Mouse (Mus musculus) hindbrain, embryonic 12.5 days (tissue): ENCODE measurements around the gene Zfp788. TPM values are rescaled to one million over a fixed set of nuclear protein-coding genes. Genes with fewer than 3 reads are reported as not detected.
"Not testable (repeated sequence)": the region's sequence is repeated elsewhere in the genome, so short reads cannot be mapped to it uniquely, and the experiment has no call there.

Source experiments
- ATAC-seq: fragments of 200-750 bp; cut with Nextera tagmentation; 2 replicates; pipeline ENCODE4 v1.8.0; 2017; ENCODE audit warnings: moderate TSS enrichment; ENCODE audit not compliant: low FRiP score
- H3K27ac ChIP-seq: fragments of 300-500 bp; sonication (generic); 2 replicates; pipeline ENCODE4 v1.5.1; 2016; ENCODE audit warnings: mild to moderate bottlenecking
- H3K27me3 ChIP-seq: fragments of 300-500 bp; sonication (generic); 2 replicates; pipeline ENCODE4 v1.6.1; 2016; ENCODE audit warnings: mild to moderate bottlenecking
- H3K36me3 ChIP-seq: fragments of 300-500 bp; sonication (generic); 2 replicates; pipeline ENCODE4 v1.6.1; 2016; ENCODE audit warnings: mild to moderate bottlenecking
- H3K4me1 ChIP-seq: fragments of 300-500 bp; sonication (generic); 2 replicates; pipeline ENCODE4 v1.6.1; 2016
- H3K4me2 ChIP-seq: fragments of 300-500 bp; sonication (generic); replicated peaks from 2 replicates; pipeline ENCODE4 v1.6.1; 2016; ENCODE audit warnings: mild to moderate bottlenecking
- H3K4me3 ChIP-seq: fragments of 300-500 bp; sonication (generic); 2 replicates; pipeline ENCODE4 v1.5.1; 2016; ENCODE audit warnings: mild to moderate bottlenecking
- H3K9ac ChIP-seq: fragments of 300-500 bp; sonication (generic); 2 replicates; pipeline ENCODE4 v1.6.1; 2016; ENCODE audit warnings: mild to moderate bottlenecking, moderate library complexity
- H3K9me3 ChIP-seq: fragments of 300-500 bp; sonication (generic); replicated peaks from 2 replicates; pipeline ENCODE4 v1.6.1; 2016; ENCODE audit warnings: mild to moderate bottlenecking
- WGBS: fragments of 180-500 bp; shearing (Covaris S2); methylation state at CpG from one replicate; pipeline ENCODE4 v1.1.7; 2016; 5-methylcytosine and 5-hydroxymethylcytosine counted together
- polyA plus RNA-seq: library from polyadenylated mRNA; unstranded; fragments of >200 nt; fragmentation: Nextera tagmentation; extraction: Ambion mirVana; gene quantifications from 2 replicates; pipeline ENCODE4 v1.2.1, GENCODE M21; 2016

The Zfp788 gene
- polyA plus RNA-seq, result 18.4 and 20.2 TPM in 2 replicates

GRCm38 (mm10) chr7:41632409-41633220 lies at the start of gene Zfp788:
Gene Zfp788, plus strand, starts transcription at chr7:41633203.
- Histone ChIP-seq H3K36me3 (peaks cover 30% of the 10 kb centered on the region), H3K9ac (peak within 1 kb of the TSS; percentile 72), H3K4me1 (peaks cover 6% of the 10 kb centered on the region), H3K4me3 (peak within 1 kb of the TSS; percentile 52), H3K4me2 (peak within 1 kb of the TSS; percentile 63), H3K27ac (peak within 1 kb of the TSS; percentile 94), H3K27me3 (no peaks in the 10 kb centered on the region), H3K9me3 (0 out of 2 replicates have a peak, but pooled peaks cover 11% of the 10 kb centered on the region)
- ATAC-seq, result peak; percentile 97
- WGBS, result under 1% methylated on average over 27 of the region's 27 CpGs

- not testable (repeated sequence) for H3K9me3 ChIP-seq, H3K27ac ChIP-seq, ATAC-seq, H3K4me1 ChIP-seq, H3K4me2 ChIP-seq, H3K9ac ChIP-seq, H3K4me3 ChIP-seq, H3K27me3 ChIP-seq, H3K36me3 ChIP-seq
Measured at GRCm38 (mm10) chr7:41587831-41588230, 45.2 kb upstream of the Zfp788 start.

- no peaks in the 10 kb centered on the region for H3K9me3 ChIP-seq
- peak; percentile 31 for ATAC-seq
Measured at GRCm38 (mm10) chr7:41598615-41599014, 34.4 kb upstream of the Zfp788 start.

DNA sequence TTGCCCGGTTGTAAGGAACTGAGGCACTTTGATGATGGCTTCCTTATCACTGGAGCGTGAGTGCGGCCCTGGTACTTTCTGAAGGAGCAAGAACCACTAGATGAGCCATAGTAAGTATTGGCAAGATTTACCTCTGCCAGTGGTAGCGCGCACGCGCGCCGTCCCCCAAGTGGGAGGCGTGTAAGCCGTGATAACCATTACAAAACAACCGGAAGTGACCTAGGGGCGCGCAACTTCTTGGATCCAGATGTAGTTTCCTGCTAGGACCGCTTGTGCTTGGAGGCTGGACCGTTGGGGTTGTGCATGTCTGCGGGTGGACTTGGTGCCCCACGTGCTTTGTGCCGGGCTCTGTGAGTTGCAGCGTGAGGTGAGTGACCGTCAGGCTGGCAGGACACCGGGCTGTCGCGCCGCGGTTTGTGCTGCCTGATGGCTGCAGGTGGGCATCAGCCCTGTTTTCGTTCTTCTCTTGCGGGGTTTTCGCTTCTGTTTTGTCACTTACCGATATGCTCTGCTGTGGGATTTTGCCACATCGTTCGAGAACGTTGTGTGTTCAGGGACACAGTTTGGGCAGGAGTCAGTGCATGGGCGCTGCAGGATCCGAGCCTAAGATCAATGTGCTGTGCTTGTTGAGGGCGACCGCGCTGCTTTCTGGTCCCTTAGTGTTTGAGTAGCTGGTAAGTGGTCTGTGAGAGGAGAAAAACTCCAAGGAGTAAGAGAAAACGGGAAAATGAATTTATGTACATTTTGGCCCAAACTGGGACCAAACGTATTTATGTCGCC lies 33.8 kb upstream of the Zfp788 start, which contains the start of gene 2610021A01Rik:
Gene 2610021A01Rik, plus strand, starts transcription at position 197 of the 780 bp plus-strand sequence.
- no peak within 1 kb of the TSS for H3K27ac ChIP-seq
- peak within 1 kb of the TSS; percentile 58 for H3K4me3 ChIP-seq
- WGBS, result under 1% methylated on average over 41 of the region's 41 CpGs
- H3K9ac ChIP-seq, result peak within 1 kb of the TSS; percentile 71
- no peaks in the 10 kb centered on the region for H3K27me3 ChIP-seq
- H3K4me1 ChIP-seq, result peaks cover 6% of the 10 kb centered on the region
- peak; percentile 98 for ATAC-seq
- no peaks in the 10 kb centered on the region for H3K9me3 ChIP-seq
- 0 out of 2 replicates have a peak, but pooled peaks cover 2% of the 10 kb centered on the region for H3K36me3 ChIP-seq
- peak within 1 kb of the TSS; percentile 74 for H3K4me2 ChIP-seq

More at GRCm38 (mm10) chr7:41598615-41599014, 34.4 kb upstream of the Zfp788 start:
- no peaks in the 10 kb centered on the region for H3K27me3 ChIP-seq
- no peak overlapping the region for H3K27ac ChIP-seq
- WGBS, result 51% methylated on average over 5 of the region's 5 CpGs
- 0 out of 2 replicates have a peak, but pooled peaks cover 2% of the 10 kb centered on the region for H3K36me3 ChIP-seq
- H3K9ac ChIP-seq, result peak overlapping the region; percentile 54; the same call in 1 of the 2 replicates
- peaks cover 6% of the 10 kb centered on the region for H3K4me1 ChIP-seq
- peak overlapping the region; percentile 74 for H3K4me2 ChIP-seq
- H3K4me3 ChIP-seq, result peak overlapping the region; percentile 58

- Histone ChIP-seq H3K4me1 (peaks cover 6% of the 10 kb centered on the region), H3K4me2 (peak overlapping the region; percentile 74), H3K27ac (no peak overlapping the region), H3K36me3 (0 out of 2 replicates have a peak, but pooled peaks cover 4% of the 10 kb centered on the region), H3K4me3 (peak overlapping the region; percentile 58), H3K9me3 (no peaks in the 10 kb centered on the region), H3K9ac (peak overlapping the region; percentile 71), H3K27me3 (no peaks in the 10 kb centered on the region)
- no peak for ATAC-seq
- 15% methylated on average over 3 of the region's 3 CpGs for WGBS
Measured at GRCm38 (mm10) chr7:41599932-41600548, 33.0 kb upstream of the Zfp788 start.

- Histone ChIP-seq H3K27me3 (no peaks in the 10 kb centered on the region), H3K27ac (no peak overlapping the region), H3K4me2 (no peak overlapping the region), H3K9ac (no peak overlapping the region), H3K9me3 (no peaks in the 10 kb centered on the region; the same call in 1 of the 2 replicates), H3K36me3 (peaks cover 37% of the 10 kb centered on the region), H3K4me3 (no peak overlapping the region), H3K4me1 (no peaks in the 10 kb centered on the region)
- 80% methylated on average over 3 of the region's 3 CpGs for WGBS
- ATAC-seq, result no peak
Measured at GRCm38 (mm10) chr7:41611654-41612053, 21.3 kb upstream of the Zfp788 start.

GRCm38 (mm10) chr7:41616241-41616640 lies 16.8 kb upstream of the Zfp788 start:
- H3K27me3 ChIP-seq, H3K27ac ChIP-seq, ATAC-seq, H3K9me3 ChIP-seq, H3K4me3 ChIP-seq, H3K4me2 ChIP-seq, H3K9ac ChIP-seq, H3K4me1 ChIP-seq: not testable (repeated sequence)
- whole genome bisulfite sequencing, result 93% methylated on average over 1 of the region's 1 CpGs
- H3K36me3 ChIP-seq, result peaks cover 41% of the 10 kb centered on the region

DNA sequence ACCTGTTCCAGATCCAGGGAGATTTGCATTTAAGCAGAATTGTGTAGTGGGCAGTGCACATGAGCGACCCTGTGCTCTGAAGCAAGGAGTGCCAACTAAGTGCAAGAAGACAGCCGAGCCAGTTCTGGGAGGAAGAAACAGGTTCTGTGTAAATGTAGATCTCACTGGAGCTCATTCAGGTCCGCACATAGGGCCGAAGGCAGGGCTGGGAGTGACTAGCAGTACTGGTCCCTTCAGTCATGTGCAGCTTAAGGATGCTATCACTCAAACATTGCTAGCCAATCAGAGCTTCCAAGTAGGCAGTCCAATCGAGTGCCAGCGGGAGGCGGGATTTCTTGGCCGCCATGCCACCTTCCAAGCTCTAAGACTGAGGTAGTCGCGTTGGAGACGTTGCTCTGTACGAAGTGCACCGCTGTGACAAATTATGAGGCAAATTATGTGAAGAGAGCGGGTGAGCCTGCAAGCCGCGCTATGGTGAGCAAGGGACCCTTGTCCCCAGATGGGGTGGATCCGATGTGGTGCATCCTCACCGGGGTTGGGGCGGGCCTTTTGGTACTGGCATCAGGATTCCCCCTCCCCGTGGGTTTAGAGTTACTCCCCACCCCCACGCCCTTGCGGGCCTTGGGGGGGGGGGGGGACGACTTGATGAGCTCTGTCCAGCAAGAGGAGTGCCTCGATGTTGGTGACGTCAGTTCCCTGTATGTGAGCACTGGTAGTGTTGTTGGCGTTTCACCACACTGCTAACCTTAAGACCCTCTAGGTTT lies 400 bp downstream of the Zfp788 start:
- peaks cover 6% of the 10 kb centered on the region for H3K4me1 ChIP-seq
- WGBS, result under 1% methylated on average over 26 of the region's 26 CpGs
- peak overlapping the region; percentile 72 for H3K9ac ChIP-seq
- peak overlapping the region; percentile 63 for H3K4me2 ChIP-seq
- peak; percentile 98 for ATAC-seq
- peaks cover 12% of the 10 kb centered on the region; the same call in 1 of the 2 replicates for H3K9me3 ChIP-seq
- peak overlapping the region; percentile 52 for H3K4me3 ChIP-seq
- peaks cover 32% of the 10 kb centered on the region for H3K36me3 ChIP-seq
- no peaks in the 10 kb centered on the region for H3K27me3 ChIP-seq
- H3K27ac ChIP-seq, result peak overlapping the region; percentile 94

GRCm38 (mm10) chr7:41674326-41674725 lies 41.3 kb downstream of the Zfp788 start:
- ATAC-seq, H3K4me3 ChIP-seq, H3K9me3 ChIP-seq, H3K27me3 ChIP-seq, H3K4me2 ChIP-seq, H3K4me1 ChIP-seq, H3K9ac ChIP-seq, H3K36me3 ChIP-seq, H3K27ac ChIP-seq: not testable (repeated sequence)
- 56% methylated on average over 1 of the region's 1 CpGs for WGBS
